Mouse (Mus musculus) liver, embryonic 11.5 days (tissue): ENCODE data around the gene Rex1bd. TPM values are rescaled to one million over a fixed set of nuclear protein-coding genes. Genes with fewer than 3 reads are reported as not detected.

Experiments used
- ATAC-seq: fragments of 200-750 bp; cut with Nextera tagmentation; replicated peaks from 2 replicates; pipeline ENCODE4 v1.8.0; 2017; ENCODE audit warnings: moderate number of reproducible peaks, mild to moderate bottlenecking, moderate TSS enrichment, moderate library complexity; ENCODE audit not compliant: low FRiP score
- DNase-seq: peaks from one replicate; pipeline ENCODE4 v3.0.0-alpha.2; 2017; ENCODE audit warnings: low spot score
- H3K27ac ChIP-seq: fragments of 300-500 bp; sonication (generic); 2 replicates; pipeline ENCODE4 v1.5.1; 2014; ENCODE audit warnings: mild to moderate bottlenecking, low read depth, low read length, control low read depth
- H3K27me3 ChIP-seq: fragments of 300-500 bp; sonication (generic); replicated peaks from 2 replicates; pipeline ENCODE4 v1.6.1; 2014; ENCODE audit warnings: low read length, mixed read lengths; ENCODE audit not compliant: control insufficient read depth, insufficient read depth
- H3K36me3 ChIP-seq: fragments of 300-500 bp; sonication (generic); 2 replicates; pipeline ENCODE4 v1.6.1; 2014; ENCODE audit warnings: mild to moderate bottlenecking, low read length, moderate library complexity, mixed read lengths; ENCODE audit not compliant: control insufficient read depth, insufficient read depth
- H3K4me1 ChIP-seq: fragments of 300-500 bp; sonication (generic); replicated peaks from 2 replicates; pipeline ENCODE4 v1.6.1; 2014; ENCODE audit warnings: low read length, mixed read lengths; ENCODE audit not compliant: control insufficient read depth, insufficient read depth
- H3K4me2 ChIP-seq: fragments of 300-500 bp; sonication (generic); 2 replicates; pipeline ENCODE4 v1.6.1; 2014; ENCODE audit warnings: mild to moderate bottlenecking, control low read depth, moderate library complexity
- H3K4me3 ChIP-seq: fragments of 300-500 bp; sonication (generic); 2 replicates; pipeline ENCODE4 v1.5.1; 2014; ENCODE audit warnings: low read depth, low read length, control low read depth
- H3K9ac ChIP-seq: fragments of 300-500 bp; sonication (generic); 2 replicates; pipeline ENCODE4 v1.6.1; 2014; ENCODE audit warnings: low read depth, low read length, control low read depth
- H3K9me3 ChIP-seq: fragments of 300-500 bp; sonication (generic); 2 replicates; pipeline ENCODE4 v1.6.1; 2016; ENCODE audit warnings: low read length, inconsistent platforms, mixed read lengths; ENCODE audit not compliant: control insufficient read depth
- WGBS: fragments of 180-500 bp; shearing (Covaris S2); extraction: QIAGEN DNeasy Blood & Tissue Kit; methylation state at CpG from one replicate; pipeline ENCODE4 v1.1.7; 2014; 5-methylcytosine and 5-hydroxymethylcytosine counted together
- polyA plus RNA-seq: library from polyadenylated mRNA; unstranded; fragments of >200 nt; fragmentation: Nextera tagmentation; extraction: Ambion mirVana; gene quantifications from 2 replicates; pipeline ENCODE4 v1.2.1, GENCODE M21; 2014

Gene Rex1bd
- polyA plus RNA-seq, 1 experiment from 2014 or later = 120 TPM

- WGBS = 92% methylated on average over 5 of the region's 5 CpGs
- H3K4me2 ChIP-seq = no peak overlapping the region
Observed at GRCm38 (mm10) chr8:70460199-70460598, 46.4 kb downstream of the Rex1bd start.

GRCm38 (mm10) chr8:70459636-70460035, 46.9 kb downstream of the Rex1bd start:
- ATAC-seq (no peak), DNase-seq (no peak)
- Histone ChIP-seq H3K4me3 (no peak overlapping the region), H3K27me3 (no peaks in the 10 kb centered on the region), H3K9me3 (no peaks in the 10 kb centered on the region), H3K36me3 (peaks cover 2% of the 10 kb centered on the region; the same call in 1 of the 2 replicates), H3K4me1 (no peaks in the 10 kb centered on the region; the same call in 1 of the 2 replicates), H3K27ac (no peak overlapping the region), H3K4me2 (no peak overlapping the region), H3K9ac (no peak overlapping the region)
- 95% methylated on average over 2 of the region's 2 CpGs for WGBS

More at GRCm38 (mm10) chr8:70460199-70460598, 46.4 kb downstream of the Rex1bd start:
- H3K27me3 ChIP-seq = no peaks in the 10 kb centered on the region
- H3K27ac ChIP-seq = no peak overlapping the region
- no peak overlapping the region for H3K9ac ChIP-seq
- ATAC-seq (no peak), DNase-seq (no peak)
- peaks cover 2% of the 10 kb centered on the region; the same call in 1 of the 2 replicates for H3K36me3 ChIP-seq
- H3K4me1 ChIP-seq = no peaks in the 10 kb centered on the region; the same call in 1 of the 2 replicates
- H3K9me3 ChIP-seq = no peaks in the 10 kb centered on the region
- H3K4me3 ChIP-seq = no peak overlapping the region

- Histone ChIP-seq H3K4me3 (no peak overlapping the region), H3K36me3 (peaks cover 2% of the 10 kb centered on the region; the same call in 1 of the 2 replicates), H3K4me2 (no peak overlapping the region), H3K4me1 (no peaks in the 10 kb centered on the region; the same call in 1 of the 2 replicates), H3K9ac (no peak overlapping the region), H3K9me3 (no peaks in the 10 kb centered on the region), H3K27me3 (0 out of 2 replicates have a peak, but pooled peaks cover 2% of the 10 kb centered on the region), H3K27ac (no peak overlapping the region)
- 72% methylated on average over 3 of the region's 3 CpGs for WGBS
- no peak for ATAC-seq
- no peak for DNase-seq
Observed at GRCm38 (mm10) chr8:70458462-70458861, 48.1 kb downstream of the Rex1bd start.

GRCm38 (mm10) chr8:70457882-70458281, 48.7 kb downstream of the Rex1bd start:
- Histone ChIP-seq H3K27ac (no peak overlapping the region), H3K4me1 (no peaks in the 10 kb centered on the region), H3K9ac (no peak overlapping the region), H3K36me3 (peaks cover 2% of the 10 kb centered on the region; the same call in 1 of the 2 replicates), H3K4me2 (no peak overlapping the region), H3K9me3 (no peaks in the 10 kb centered on the region), H3K27me3 (peaks cover 7% of the 10 kb centered on the region), H3K4me3 (no peak overlapping the region)
- WGBS = 87% methylated on average over 6 of the region's 6 CpGs
- no peak for DNase-seq
- no peak for ATAC-seq

- H3K4me1 ChIP-seq = peaks cover 6% of the 10 kb centered on the region; the same call in 1 of the 2 replicates
- WGBS = 92% methylated on average over 1 of the region's 1 CpGs
- H3K4me2 ChIP-seq = no peak overlapping the region
- peaks cover 4% of the 10 kb centered on the region; the same call in 1 of the 2 replicates for H3K36me3 ChIP-seq
- ATAC-seq (no peak), DNase-seq (no peak)
- no peak overlapping the region for H3K27ac ChIP-seq
- peaks cover 15% of the 10 kb centered on the region for H3K27me3 ChIP-seq
- H3K4me3 ChIP-seq = no peak overlapping the region
- no peak overlapping the region for H3K9ac ChIP-seq
- H3K9me3 ChIP-seq = no peaks in the 10 kb centered on the region
Observed at GRCm38 (mm10) chr8:70456996-70457395, 49.6 kb downstream of the Rex1bd start.

Other genes starting within 250 kb of the Rex1bd start
- gene Homer3, start 223.9 kb downstream of the Rex1bd start, polyA plus RNA-seq = 33.9 and 37.9 TPM in 2 replicates
- 56.5 and 59.1 TPM in 2 replicates for gene Ddx49, start 204.3 kb downstream of the Rex1bd start, polyA plus RNA-seq
- gene Cope, start 204.2 kb downstream of the Rex1bd start, polyA plus RNA-seq = 281 and 298 TPM in 2 replicates
- gene Cers1, start 191.0 kb downstream of the Rex1bd start, polyA plus RNA-seq = 1.1 and 1.2 TPM in 2 replicates
- 1.6 and 2.6 TPM in 2 replicates for gene Gdf1, start 176.9 kb downstream of the Rex1bd start, polyA plus RNA-seq
- gene Upf1, start 153.5 kb downstream of the Rex1bd start, polyA plus RNA-seq = 21.1 and 23.7 TPM in 2 replicates
- 0.43 and 0.48 TPM in 2 replicates for gene Comp, start 133.2 kb downstream of the Rex1bd start, polyA plus RNA-seq
- gene Crtc1, start 67.2 kb downstream of the Rex1bd start, polyA plus RNA-seq = 11.3 and 13.1 TPM in 2 replicates
- gene Klhl26, start 29.8 kb downstream of the Rex1bd start, polyA plus RNA-seq = 13.0 and 16.8 TPM in 2 replicates
- gene Tmem59l, start 19.4 kb downstream of the Rex1bd start, polyA plus RNA-seq = 0.87 and 1.1 TPM in 2 replicates
- 3.8 and 5.4 TPM in 2 replicates for gene Crlf1, start 13.6 kb downstream of the Rex1bd start, polyA plus RNA-seq
- gene Uba52, start 4.0 kb upstream of the Rex1bd start, polyA plus RNA-seq = 1,024 and 1,077 TPM in 2 replicates
- gene Fkbp8, start 21.0 kb upstream of the Rex1bd start, polyA plus RNA-seq = 261 and 285 TPM in 2 replicates
- 68.8 and 75.2 TPM in 2 replicates for gene Kxd1, start 21.2 kb upstream of the Rex1bd start, polyA plus RNA-seq
- 20.3 and 20.7 TPM in 2 replicates for gene Ell, start 32.7 kb upstream of the Rex1bd start, polyA plus RNA-seq
- gene Isyna1, start 87.6 kb upstream of the Rex1bd start, polyA plus RNA-seq = 177 and 188 TPM in 2 replicates
- 144 and 173 TPM in 2 replicates for gene Ssbp4, start 102.1 kb upstream of the Rex1bd start, polyA plus RNA-seq
- 4.5 and 5.3 TPM in 2 replicates for gene Lrrc25, start 109.4 kb upstream of the Rex1bd start, polyA plus RNA-seq
- 4.2 and 4.9 TPM in 2 replicates for gene Gdf15, start 125.7 kb upstream of the Rex1bd start, polyA plus RNA-seq
- 33.7 and 34.6 TPM in 2 replicates for gene Pgpep1, start 153.6 kb upstream of the Rex1bd start, polyA plus RNA-seq
- 342 and 357 TPM in 2 replicates for gene Lsm4, start 166.5 kb upstream of the Rex1bd start, polyA plus RNA-seq
- gene Jund, start 192.2 kb upstream of the Rex1bd start, polyA plus RNA-seq = 43.0 and 47.2 TPM in 2 replicates
- not detected in 2 replicates for gene Iqcn, start 196.7 kb upstream of the Rex1bd start, polyA plus RNA-seq
- 0.15 TPM in 1 of 2 replicates, not detected in the other for gene Gm3336, start 211.8 kb upstream of the Rex1bd start, polyA plus RNA-seq
- gene Pde4c, start 217.0 kb upstream of the Rex1bd start, polyA plus RNA-seq = 0.83 and 1.3 TPM in 2 replicates
- 6.3 and 6.9 TPM in 2 replicates for gene Rab3a, start 247.9 kb upstream of the Rex1bd start, polyA plus RNA-seq